Mouse (Mus musculus) limb, embryonic 14.5 days (tissue): ENCODE measurements around the gene Ctnnbip1. TPM values are rescaled to one million over a fixed set of nuclear protein-coding genes. Genes with fewer than 3 reads are reported as not detected.

Experiments
- ATAC-seq: fragments of 200-750 bp; cut with Nextera tagmentation; 2 replicates; pipeline ENCODE4 v1.8.0; 2017; ENCODE audit warnings: low read depth, moderate number of reproducible peaks, moderate TSS enrichment; ENCODE audit not compliant: low FRiP score
- DNase-seq: peaks from one replicate; pipeline ENCODE4 v3.0.0-alpha.2; 2015; ENCODE audit warnings: low spot score
- H3K27ac ChIP-seq: fragments of 300-500 bp; sonication (generic); replicated peaks from 2 replicates; pipeline ENCODE4 v1.5.1; 2014; ENCODE audit warnings: low read depth, mild to moderate bottlenecking, low read length, moderate library complexity, mixed read lengths
- H3K27me3 ChIP-seq: fragments of 300-500 bp; sonication (generic); 2 replicates; pipeline ENCODE4 v1.6.1; 2014; ENCODE audit warnings: low read length, mixed read lengths; ENCODE audit not compliant: control insufficient read depth, insufficient read depth
- H3K36me3 ChIP-seq: fragments of 300-500 bp; sonication (generic); 2 replicates; pipeline ENCODE4 v1.6.1; 2014; ENCODE audit warnings: mild to moderate bottlenecking, low read length, moderate library complexity, mixed read lengths; ENCODE audit not compliant: control insufficient read depth, insufficient read depth
- H3K4me1 ChIP-seq: fragments of 300-500 bp; sonication (generic); 2 replicates; pipeline ENCODE4 v1.6.1; 2014; ENCODE audit warnings: antibody characterized with exemption, low read length, mixed read lengths; ENCODE audit not compliant: control insufficient read depth, insufficient read depth
- H3K4me2 ChIP-seq: fragments of 300-500 bp; sonication (generic); replicated peaks from 2 replicates; pipeline ENCODE4 v1.6.1; 2014; ENCODE audit warnings: low read depth, mild to moderate bottlenecking, low read length, moderate library complexity; ENCODE audit not compliant: severe bottlenecking
- H3K4me3 ChIP-seq: fragments of 300-500 bp; sonication (generic); replicated peaks from 2 replicates; pipeline ENCODE4 v1.5.1; 2014; ENCODE audit warnings: low read length
- H3K9ac ChIP-seq: fragments of 300-500 bp; sonication (generic); 2 replicates; pipeline ENCODE4 v1.6.1; 2014; ENCODE audit warnings: mild to moderate bottlenecking, low read depth, low read length, moderate library complexity; ENCODE audit not compliant: severe bottlenecking
- H3K9me3 ChIP-seq: fragments of 300-500 bp; sonication (generic); 2 replicates; pipeline ENCODE4 v1.6.1; 2016; ENCODE audit warnings: low read length; ENCODE audit not compliant: control insufficient read depth
- POLR2A ChIP-seq: fragments of 200-500 bp; IDR thresholded peaks from 2 replicates; pipeline ENCODE4 v1.8.0; 2012; ENCODE audit warnings: inconsistent platforms, mild to moderate bottlenecking, moderate library complexity, borderline replicate concordance; ENCODE audit not compliant: insufficient read depth, insufficient read length; ENCODE audit errors: extremely low read depth
- WGBS: fragments of 180-500 bp; shearing (Covaris S2); extraction: QIAGEN DNeasy Blood & Tissue Kit; methylation state at CpG from one replicate; pipeline ENCODE4 v1.1.7; 2014; 5-methylcytosine and 5-hydroxymethylcytosine counted together
- polyA plus RNA-seq, 2 experiments: library from polyadenylated mRNA; depleted of rRNA in 1 of 2; stranded (reverse) in 1 of 2; unstranded in 1 of 2; fragments of >200 nt; fragmentation: Nextera tagmentation in 1 of 2; extraction: Ambion mirVana in 1 of 2; gene quantifications; 2 replicates each; pipeline versions ENCODE4 v1.2.1 to v1.2.3; 2012 to 2014

Gene Ctnnbip1
- polyA plus RNA-seq, 2 experiments: 39.3 to 73.6 TPM

GRCm38 (mm10) chr4:149527621-149528354 lies 9.8 kb downstream of the Ctnnbip1 start:
- Histone ChIP-seq H3K4me1 (peaks cover 17% of the 10 kb centered on the region), H3K36me3 (peaks cover 4% of the 10 kb centered on the region; the same call in 1 of the 2 replicates), H3K4me2 (no peak overlapping the region), H3K4me3 (no peak overlapping the region), H3K27ac (no peak overlapping the region), H3K27me3 (no peaks in the 10 kb centered on the region), H3K9ac (no peak overlapping the region), H3K9me3 (no peaks in the 10 kb centered on the region)
- ATAC-seq: no peak
- WGBS: 71% methylated on average over 15 of the region's 15 CpGs
- TF ChIP-seq POLR2A: no peak
- DNase-seq: no peak

DNA sequence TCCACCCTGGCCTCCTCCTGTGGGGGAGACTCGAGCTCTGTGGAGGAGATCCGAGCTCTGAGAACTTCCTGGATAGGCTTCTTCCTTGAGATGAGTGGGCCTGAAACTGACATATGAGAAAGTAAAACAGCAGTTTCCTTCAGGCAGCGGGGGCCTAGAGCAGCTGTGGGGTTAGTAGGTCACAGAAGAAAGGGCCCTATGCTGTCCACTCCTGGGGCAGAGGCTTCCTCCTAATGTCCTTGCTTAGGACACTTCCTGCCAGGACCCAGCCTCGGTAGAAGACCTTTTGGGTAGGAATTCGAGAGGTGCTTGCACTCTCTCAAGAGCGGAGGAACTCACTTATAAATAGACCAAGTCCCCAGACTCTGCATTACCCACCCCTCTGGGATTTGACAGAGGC lies 11.7 kb downstream of the Ctnnbip1 start:
- 68% methylated on average over 6 of the region's 6 CpGs for WGBS
- Histone ChIP-seq H3K27ac (no peak overlapping the region), H3K9me3 (no peaks in the 10 kb centered on the region), H3K4me2 (no peak overlapping the region), H3K4me3 (no peak overlapping the region), H3K9ac (no peak overlapping the region), H3K36me3 (peaks cover 7% of the 10 kb centered on the region; the same call in 1 of the 2 replicates), H3K4me1 (peaks cover 17% of the 10 kb centered on the region), H3K27me3 (no peaks in the 10 kb centered on the region)
- no peak for DNase-seq
- no peak for TF ChIP-seq POLR2A
- no peak for ATAC-seq

GRCm38 (mm10) chr4:149539441-149539840 lies 21.4 kb downstream of the Ctnnbip1 start:
- ATAC-seq (no peak), DNase-seq (no peak)
- Histone ChIP-seq H3K4me3 (no peak overlapping the region), H3K27ac (no peak overlapping the region), H3K9ac (no peak overlapping the region), H3K4me2 (no peak overlapping the region), H3K27me3 (no peaks in the 10 kb centered on the region), H3K4me1 (no peaks in the 10 kb centered on the region), H3K36me3 (peaks cover 9% of the 10 kb centered on the region; the same call in 1 of the 2 replicates), H3K9me3 (no peaks in the 10 kb centered on the region)
- WGBS: 72% methylated on average over 8 of the region's 8 CpGs
- no peak for TF ChIP-seq POLR2A

GRCm38 (mm10) chr4:149541935-149542334 lies 23.9 kb downstream of the Ctnnbip1 start:
- Histone ChIP-seq H3K4me3 (no peak overlapping the region), H3K27ac (no peak overlapping the region), H3K9ac (no peak overlapping the region), H3K27me3 (no peaks in the 10 kb centered on the region), H3K36me3 (peaks cover 27% of the 10 kb centered on the region), H3K4me1 (no peaks in the 10 kb centered on the region), H3K4me2 (no peak overlapping the region), H3K9me3 (no peaks in the 10 kb centered on the region)
- DNase-seq: no peak
- 66% methylated on average over 5 of the region's 5 CpGs for WGBS
- ATAC-seq: no peak
- TF ChIP-seq POLR2A: no peak

GRCm38 (mm10) chr4:149542431-149542830 lies 24.4 kb downstream of the Ctnnbip1 start:
- WGBS: 81% methylated on average over 12 of the region's 12 CpGs
- Histone ChIP-seq H3K9me3 (no peaks in the 10 kb centered on the region), H3K27ac (no peak overlapping the region), H3K36me3 (peaks cover 29% of the 10 kb centered on the region), H3K27me3 (no peaks in the 10 kb centered on the region), H3K9ac (no peak overlapping the region), H3K4me2 (no peak overlapping the region), H3K4me3 (no peak overlapping the region), H3K4me1 (no peaks in the 10 kb centered on the region)
- no peak for ATAC-seq
- no peak for DNase-seq
- no peak for TF ChIP-seq POLR2A
